Mouse (Mus musculus) midbrain, embryonic 16.5 days (tissue): ENCODE measurements around the gene 2310007B03Rik. TPM values are rescaled to one million over a fixed set of nuclear protein-coding genes. Genes with fewer than 3 reads are reported as not detected.

Source experiments
- ATAC-seq: fragments of 200-750 bp; cut with Nextera tagmentation; 2 replicates; pipeline ENCODE4 v1.8.0; 2017; ENCODE audit warnings: moderate TSS enrichment
- H3K27ac ChIP-seq: fragments of 300-500 bp; sonication (generic); 2 replicates; pipeline ENCODE4 v1.5.1; 2014; ENCODE audit warnings: mild to moderate bottlenecking, low read length, mixed read lengths
- H3K27me3 ChIP-seq: fragments of 300-500 bp; sonication (generic); 2 replicates; pipeline ENCODE4 v1.6.1; 2014; ENCODE audit warnings: low read depth, low read length, mixed read lengths; ENCODE audit not compliant: control insufficient read depth, insufficient read depth
- H3K36me3 ChIP-seq: fragments of 300-500 bp; sonication (generic); 2 replicates; pipeline ENCODE4 v1.6.1; 2014; ENCODE audit warnings: mild to moderate bottlenecking, low read length, moderate library complexity, mixed read lengths; ENCODE audit not compliant: control insufficient read depth, insufficient read depth
- H3K4me1 ChIP-seq: fragments of 300-500 bp; sonication (generic); 2 replicates; pipeline ENCODE4 v1.6.1; 2014; ENCODE audit warnings: mild to moderate bottlenecking, low read length, mixed read lengths; ENCODE audit not compliant: control insufficient read depth, insufficient read depth
- H3K4me2 ChIP-seq: fragments of 300-500 bp; sonication (generic); 2 replicates; pipeline ENCODE4 v1.6.1; 2014; ENCODE audit warnings: mild to moderate bottlenecking, low read length, mixed read lengths
- H3K4me3 ChIP-seq: fragments of 300-500 bp; sonication (generic); 2 replicates; pipeline ENCODE4 v1.5.1; 2014; ENCODE audit warnings: low read depth, mild to moderate bottlenecking, low read length, moderate library complexity, mixed read lengths
- H3K9ac ChIP-seq: fragments of 300-500 bp; sonication (generic); 2 replicates; pipeline ENCODE4 v1.6.1; 2014; ENCODE audit warnings: low read depth, low read length, mixed read lengths
- H3K9me3 ChIP-seq: fragments of 300-500 bp; sonication (generic); replicated peaks from 2 replicates; pipeline ENCODE4 v1.6.1; 2014; ENCODE audit warnings: mild to moderate bottlenecking, low read length, mixed read lengths; ENCODE audit not compliant: control insufficient read depth, poor library complexity, severe bottlenecking
- WGBS: fragments of 180-500 bp; shearing (Covaris S2); extraction: QIAGEN DNeasy Blood & Tissue Kit; methylation state at CpG from one replicate; pipeline ENCODE4 v1.1.7; 2014; 5-methylcytosine and 5-hydroxymethylcytosine counted together
- polyA plus RNA-seq: library from polyadenylated mRNA; unstranded; fragments of >200 nt; fragmentation: Nextera tagmentation; extraction: Ambion mirVana; gene quantifications from 2 replicates; pipeline ENCODE4 v1.2.1, GENCODE M21; 2015

2310007B03Rik gene
- polyA plus RNA-seq, 1 experiment from 2014 or later: 0.11 TPM

GRCm38 (mm10) chr1:93165447-93165846 lies 4.7 kb upstream of the 2310007B03Rik start:
- no peak overlapping the region for H3K4me3 ChIP-seq
- H3K36me3 ChIP-seq: no peaks in the 10 kb centered on the region
- no peak overlapping the region for H3K27ac ChIP-seq
- 81% methylated on average over 9 of the region's 9 CpGs for WGBS
- no peak overlapping the region for H3K4me2 ChIP-seq
- H3K4me1 ChIP-seq: peaks cover 7% of the 10 kb centered on the region; the same call in 1 of the 2 replicates
- H3K9ac ChIP-seq: no peak overlapping the region
- H3K27me3 ChIP-seq: no peaks in the 10 kb centered on the region
- no peaks in the 10 kb centered on the region for H3K9me3 ChIP-seq
- no peak for ATAC-seq

GRCm38 (mm10) chr1:93162588-93162987 lies 1.8 kb upstream of the 2310007B03Rik start:
- H3K9me3 ChIP-seq: no peaks in the 10 kb centered on the region
- H3K9ac ChIP-seq: no peak overlapping the region
- no peaks in the 10 kb centered on the region for H3K36me3 ChIP-seq
- no peaks in the 10 kb centered on the region for H3K27me3 ChIP-seq
- H3K27ac ChIP-seq: no peak overlapping the region
- H3K4me3 ChIP-seq: no peak overlapping the region
- ATAC-seq: no peak
- no peak overlapping the region for H3K4me2 ChIP-seq
- 78% methylated on average over 7 of the region's 7 CpGs for WGBS
- no peaks in the 10 kb centered on the region for H3K4me1 ChIP-seq

- 81% methylated on average over 10 of the region's 10 CpGs for WGBS
- Histone ChIP-seq H3K27ac (no peak overlapping the region), H3K36me3 (no peaks in the 10 kb centered on the region), H3K4me1 (no peaks in the 10 kb centered on the region), H3K4me3 (no peak overlapping the region), H3K27me3 (no peaks in the 10 kb centered on the region), H3K9me3 (no peaks in the 10 kb centered on the region), H3K4me2 (no peak overlapping the region), H3K9ac (no peak overlapping the region)
- ATAC-seq: no peak
Observed at GRCm38 (mm10) chr1:93161921-93162320, 1.2 kb upstream of the 2310007B03Rik start.

GRCm38 (mm10) chr1:93161350-93161749 lies 602 bp upstream of the 2310007B03Rik start:
- ATAC-seq: no peak
- Histone ChIP-seq H3K4me2 (no peak overlapping the region), H3K4me3 (no peak overlapping the region), H3K27me3 (no peaks in the 10 kb centered on the region), H3K27ac (no peak overlapping the region), H3K9me3 (no peaks in the 10 kb centered on the region), H3K4me1 (no peaks in the 10 kb centered on the region), H3K9ac (no peak overlapping the region), H3K36me3 (no peaks in the 10 kb centered on the region)
- 69% methylated on average over 8 of the region's 8 CpGs for WGBS

- H3K4me2 ChIP-seq: no peak overlapping the region
- no peak for ATAC-seq
- 84% methylated on average over 21 of the region's 21 CpGs for WGBS
Observed at GRCm38 (mm10) chr1:93159566-93160500, 915 bp downstream of the 2310007B03Rik start.

GRCm38 (mm10) chr1:93158916-93159315 lies 1.8 kb downstream of the 2310007B03Rik start:
- Histone ChIP-seq H3K27ac (no peak overlapping the region), H3K9me3 (no peaks in the 10 kb centered on the region), H3K4me1 (no peaks in the 10 kb centered on the region), H3K9ac (no peak overlapping the region), H3K36me3 (no peaks in the 10 kb centered on the region), H3K27me3 (no peaks in the 10 kb centered on the region), H3K4me3 (no peak overlapping the region), H3K4me2 (no peak overlapping the region)
- WGBS: 90% methylated on average over 8 of the region's 8 CpGs
- no peak for ATAC-seq

More at GRCm38 (mm10) chr1:93159566-93160500, 915 bp downstream of the 2310007B03Rik start:
- Histone ChIP-seq H3K27ac (no peak overlapping the region), H3K4me1 (no peaks in the 10 kb centered on the region), H3K27me3 (no peaks in the 10 kb centered on the region), H3K36me3 (no peaks in the 10 kb centered on the region), H3K4me3 (no peak overlapping the region), H3K9ac (no peak overlapping the region), H3K9me3 (no peaks in the 10 kb centered on the region)

- H3K9ac ChIP-seq: no peak overlapping the region
- H3K4me2 ChIP-seq: no peak overlapping the region
- no peak for ATAC-seq
- H3K9me3 ChIP-seq: no peaks in the 10 kb centered on the region
- H3K4me3 ChIP-seq: no peak overlapping the region
- H3K27ac ChIP-seq: no peak overlapping the region
- no peaks in the 10 kb centered on the region for H3K4me1 ChIP-seq
- whole genome bisulfite sequencing: 81% methylated on average over 4 of the region's 4 CpGs
- no peaks in the 10 kb centered on the region for H3K36me3 ChIP-seq
- no peaks in the 10 kb centered on the region for H3K27me3 ChIP-seq
Observed at GRCm38 (mm10) chr1:93157566-93157965, 3.2 kb downstream of the 2310007B03Rik start.

- no peak overlapping the region for H3K4me2 ChIP-seq
- no peaks in the 10 kb centered on the region for H3K27me3 ChIP-seq
- no peak overlapping the region for H3K9ac ChIP-seq
- no peak for ATAC-seq
- 69% methylated on average over 2 of the region's 2 CpGs for WGBS
- H3K9me3 ChIP-seq: no peaks in the 10 kb centered on the region
- H3K4me3 ChIP-seq: no peak overlapping the region
- no peaks in the 10 kb centered on the region for H3K36me3 ChIP-seq
- no peak overlapping the region for H3K27ac ChIP-seq
- no peaks in the 10 kb centered on the region for H3K4me1 ChIP-seq
Observed at GRCm38 (mm10) chr1:93150907-93151661, 9.7 kb downstream of the 2310007B03Rik start.

- Histone ChIP-seq H3K36me3 (no peaks in the 10 kb centered on the region), H3K27me3 (no peaks in the 10 kb centered on the region), H3K4me2 (no peak overlapping the region), H3K9me3 (no peaks in the 10 kb centered on the region), H3K9ac (no peak overlapping the region), H3K4me1 (no peaks in the 10 kb centered on the region), H3K4me3 (no peak overlapping the region), H3K27ac (no peak overlapping the region)
- whole genome bisulfite sequencing: 67% methylated on average over 9 of the region's 9 CpGs
- no peak for ATAC-seq
Observed at GRCm38 (mm10) chr1:93144176-93144575, 16.6 kb downstream of the 2310007B03Rik start.
